Mouse (Mus musculus) kidney, embryonic 15.5 days (tissue): ENCODE results near the gene Zmiz1. TPM values are rescaled to one million over a fixed set of nuclear protein-coding genes. Genes with fewer than 3 reads are reported as not detected.

ENCODE experiments used
- ATAC-seq: fragments of 200-750 bp; cut with Nextera tagmentation; replicated peaks from 2 replicates; pipeline ENCODE4 v1.8.0; 2017; ENCODE audit warnings: moderate TSS enrichment; ENCODE audit not compliant: low FRiP score
- H3K27ac ChIP-seq: fragments of 300-500 bp; sonication (generic); 2 replicates; pipeline ENCODE4 v1.5.1; 2015; ENCODE audit warnings: mild to moderate bottlenecking, inconsistent platforms
- H3K27me3 ChIP-seq: fragments of 300-500 bp; sonication (generic); 2 replicates; pipeline ENCODE4 v1.6.1; 2015; ENCODE audit warnings: inconsistent platforms
- H3K36me3 ChIP-seq: fragments of 300-500 bp; sonication (generic); 2 replicates; pipeline ENCODE4 v1.6.1; 2015; ENCODE audit warnings: inconsistent platforms
- H3K4me1 ChIP-seq: fragments of 300-500 bp; sonication (generic); 2 replicates; pipeline ENCODE4 v1.6.1; 2015; ENCODE audit warnings: inconsistent platforms
- H3K4me2 ChIP-seq: fragments of 300-500 bp; sonication (generic); 2 replicates; pipeline ENCODE4 v1.6.1; 2015; ENCODE audit warnings: moderate library complexity, mild to moderate bottlenecking, inconsistent platforms
- H3K4me3 ChIP-seq: fragments of 300-500 bp; sonication (generic); replicated peaks from 2 replicates; pipeline ENCODE4 v1.5.1; 2015; ENCODE audit warnings: mild to moderate bottlenecking, inconsistent platforms
- H3K9ac ChIP-seq: fragments of 300-500 bp; sonication (generic); 2 replicates; pipeline ENCODE4 v1.6.1; 2015; ENCODE audit warnings: mild to moderate bottlenecking, inconsistent platforms
- H3K9me3 ChIP-seq: fragments of 300-500 bp; sonication (generic); replicated peaks from 2 replicates; pipeline ENCODE4 v1.6.1; 2016; ENCODE audit warnings: inconsistent platforms
- WGBS: fragments of 180-500 bp; shearing (Covaris S2); methylation state at CpG from one replicate; pipeline ENCODE4 v1.1.7; 2015; ENCODE audit warnings: mixed read lengths; 5-methylcytosine and 5-hydroxymethylcytosine counted together
- polyA plus RNA-seq: library from polyadenylated mRNA; unstranded; fragments of >200 nt; fragmentation: Nextera tagmentation; extraction: Ambion mirVana; gene quantifications from 2 replicates; pipeline ENCODE4 v1.2.1, GENCODE M21; 2015

The Zmiz1 gene
- polyA plus RNA-seq, 1 experiment from 2014 or later: 47.3 TPM

GRCm38 (mm10) chr14:25440777-25441176 lies 18.2 kb upstream of the Zmiz1 start:
- H3K27me3 ChIP-seq: no peaks in the 10 kb centered on the region
- no peak for ATAC-seq
- H3K9ac ChIP-seq: no peak overlapping the region
- 59% methylated on average over 3 of the region's 3 CpGs for WGBS
- H3K4me2 ChIP-seq: no peak overlapping the region
- H3K9me3 ChIP-seq: no peaks in the 10 kb centered on the region
- no peaks in the 10 kb centered on the region for H3K36me3 ChIP-seq
- peaks cover 3% of the 10 kb centered on the region; the same call in 1 of the 2 replicates for H3K4me1 ChIP-seq
- H3K27ac ChIP-seq: no peak overlapping the region
- H3K4me3 ChIP-seq: no peak overlapping the region

GRCm38 (mm10) chr14:25441469-25441868 lies 17.5 kb upstream of the Zmiz1 start:
- 68% methylated on average over 5 of the region's 5 CpGs for WGBS
- Histone ChIP-seq H3K4me3 (no peak overlapping the region), H3K9ac (no peak overlapping the region), H3K4me1 (peaks cover 3% of the 10 kb centered on the region; the same call in 1 of the 2 replicates), H3K27ac (no peak overlapping the region), H3K36me3 (no peaks in the 10 kb centered on the region), H3K4me2 (no peak overlapping the region), H3K9me3 (no peaks in the 10 kb centered on the region), H3K27me3 (no peaks in the 10 kb centered on the region)
- no peak for ATAC-seq

GRCm38 (mm10) chr14:25442676-25443075 lies 16.3 kb upstream of the Zmiz1 start:
- H3K27me3 ChIP-seq: no peaks in the 10 kb centered on the region
- ATAC-seq: 0 out of 2 replicates have a peak, but pooled peaks have one; percentile 18
- no peak overlapping the region for H3K27ac ChIP-seq
- H3K9ac ChIP-seq: no peak overlapping the region
- H3K36me3 ChIP-seq: no peaks in the 10 kb centered on the region
- no peak overlapping the region for H3K4me3 ChIP-seq
- H3K9me3 ChIP-seq: no peaks in the 10 kb centered on the region
- H3K4me2 ChIP-seq: no peak overlapping the region
- 38% methylated on average over 2 of the region's 2 CpGs for WGBS
- peaks cover 3% of the 10 kb centered on the region; the same call in 1 of the 2 replicates for H3K4me1 ChIP-seq

- WGBS: 86% methylated on average over 6 of the region's 6 CpGs
- peaks cover 26% of the 10 kb centered on the region for H3K4me1 ChIP-seq
- H3K36me3 ChIP-seq: no peaks in the 10 kb centered on the region
- H3K27ac ChIP-seq: no peak overlapping the region
- H3K9me3 ChIP-seq: no peaks in the 10 kb centered on the region
- no peaks in the 10 kb centered on the region for H3K27me3 ChIP-seq
- ATAC-seq: no peak
- H3K9ac ChIP-seq: no peak overlapping the region
- H3K4me3 ChIP-seq: no peak overlapping the region
- no peak overlapping the region for H3K4me2 ChIP-seq
Observed at GRCm38 (mm10) chr14:25447136-25447775, 11.7 kb upstream of the Zmiz1 start.

GRCm38 (mm10) chr14:25448471-25448870 lies 10.5 kb upstream of the Zmiz1 start:
- no peak overlapping the region for H3K4me2 ChIP-seq
- H3K4me3 ChIP-seq: no peak overlapping the region
- H3K27ac ChIP-seq: no peak overlapping the region
- WGBS: 69% methylated on average over 2 of the region's 2 CpGs
- no peak for ATAC-seq
- H3K36me3 ChIP-seq: no peaks in the 10 kb centered on the region
- no peaks in the 10 kb centered on the region for H3K9me3 ChIP-seq
- H3K4me1 ChIP-seq: peaks cover 38% of the 10 kb centered on the region
- no peak overlapping the region for H3K9ac ChIP-seq
- no peaks in the 10 kb centered on the region for H3K27me3 ChIP-seq

- no peaks in the 10 kb centered on the region for H3K9me3 ChIP-seq
- 25% methylated on average over 7 of the region's 7 CpGs for WGBS
- H3K4me3 ChIP-seq: no peak overlapping the region
- peaks cover 62% of the 10 kb centered on the region for H3K4me1 ChIP-seq
- peak; percentile 13 for ATAC-seq
- H3K9ac ChIP-seq: no peak overlapping the region
- H3K27me3 ChIP-seq: no peaks in the 10 kb centered on the region
- H3K36me3 ChIP-seq: no peaks in the 10 kb centered on the region
- peak overlapping the region; percentile 93 for H3K27ac ChIP-seq
- no peak overlapping the region for H3K4me2 ChIP-seq
Observed at GRCm38 (mm10) chr14:25451099-25451667, 7.8 kb upstream of the Zmiz1 start.

GRCm38 (mm10) chr14:25451699-25452632 lies 7.0 kb upstream of the Zmiz1 start:
- H3K4me2 ChIP-seq: no peak overlapping the region
- WGBS: 34% methylated on average over 10 of the region's 10 CpGs

GRCm38 (mm10) chr14:25452633-25453025 lies 6.4 kb upstream of the Zmiz1 start:
- 27% methylated on average over 2 of the region's 2 CpGs for WGBS
- no peak for ATAC-seq
- Histone ChIP-seq H3K4me1 (peaks cover 73% of the 10 kb centered on the region), H3K9ac (no peak overlapping the region), H3K4me2 (no peak overlapping the region), H3K9me3 (no peaks in the 10 kb centered on the region), H3K27me3 (no peaks in the 10 kb centered on the region), H3K36me3 (no peaks in the 10 kb centered on the region), H3K27ac (peak overlapping the region; percentile 93), H3K4me3 (no peak overlapping the region)

More at GRCm38 (mm10) chr14:25451699-25452632, 7.0 kb upstream of the Zmiz1 start:
- no peak overlapping the region for H3K9ac ChIP-seq
- H3K27me3 ChIP-seq: no peaks in the 10 kb centered on the region
- H3K4me3 ChIP-seq: no peak overlapping the region
- peaks cover 70% of the 10 kb centered on the region for H3K4me1 ChIP-seq
- peak overlapping the region; percentile 93 for H3K27ac ChIP-seq
- no peaks in the 10 kb centered on the region for H3K9me3 ChIP-seq
- peak; percentile 93 for ATAC-seq
- no peaks in the 10 kb centered on the region for H3K36me3 ChIP-seq

- Histone ChIP-seq H3K9ac (no peak overlapping the region), H3K4me1 (peaks cover 78% of the 10 kb centered on the region), H3K4me3 (no peak overlapping the region), H3K27me3 (no peaks in the 10 kb centered on the region), H3K27ac (peak overlapping the region; percentile 93), H3K36me3 (no peaks in the 10 kb centered on the region), H3K4me2 (no peak overlapping the region), H3K9me3 (no peaks in the 10 kb centered on the region)
- no peak for ATAC-seq
- 76% methylated on average over 12 of the region's 12 CpGs for WGBS
Observed at GRCm38 (mm10) chr14:25454066-25454760, 4.8 kb upstream of the Zmiz1 start.

GRCm38 (mm10) chr14:25456666-25457433 lies 2.1 kb upstream of the Zmiz1 start:
- ATAC-seq: no peak
- 2% methylated on average over 17 of the region's 17 CpGs for WGBS
- peak overlapping the region; percentile 89 for H3K4me2 ChIP-seq
- peak overlapping the region; percentile 99 for H3K4me3 ChIP-seq
- H3K27me3 ChIP-seq: no peaks in the 10 kb centered on the region
- H3K9ac ChIP-seq: peak overlapping the region; percentile 65
- H3K27ac ChIP-seq: peak overlapping the region; percentile 94
- no peaks in the 10 kb centered on the region for H3K9me3 ChIP-seq
- H3K36me3 ChIP-seq: no peaks in the 10 kb centered on the region
- H3K4me1 ChIP-seq: peaks cover 73% of the 10 kb centered on the region

GRCm38 (mm10) chr14:25457434-25457957 lies 1.5 kb upstream of the Zmiz1 start:
- H3K9me3 ChIP-seq: no peaks in the 10 kb centered on the region
- WGBS: under 1% methylated on average over 52 of the region's 52 CpGs
- peak overlapping the region; percentile 65 for H3K9ac ChIP-seq
- H3K4me1 ChIP-seq: peaks cover 73% of the 10 kb centered on the region
- peak overlapping the region; percentile 100 for H3K27ac ChIP-seq
- H3K36me3 ChIP-seq: no peaks in the 10 kb centered on the region
- ATAC-seq: peak; percentile 80
- H3K4me3 ChIP-seq: peak overlapping the region; percentile 99
- H3K27me3 ChIP-seq: no peaks in the 10 kb centered on the region
- peak overlapping the region; percentile 89 for H3K4me2 ChIP-seq
